Mouse (Mus musculus) bone marrow macrophage, adult 2 months (primary cell): ENCODE measurements around the gene Hnrnpab.

ENCODE experiments used
- CTCF ChIP-seq: IDR thresholded peaks from 2 replicates; pipeline ENCODE4 v1.5.1; 2012; ENCODE audit warnings: low read depth, mild to moderate bottlenecking, low read length, moderate library complexity
- POLR2A ChIP-seq: IDR thresholded peaks from 2 replicates; pipeline ENCODE4 v1.6.1; 2012; ENCODE audit warnings: mild to moderate bottlenecking, low read depth, low read length, borderline replicate concordance

- TF ChIP-seq POLR2A (no peak), CTCF (no peak)
Measured at GRCm38 (mm10) chr11:51621776-51622175, 15.1 kb upstream of the Hnrnpab start.
